Mouse (Mus musculus): ENCODE data around the gene Dcaf7. TPM values are rescaled to one million over a fixed set of nuclear protein-coding genes. Genes with fewer than 3 reads are reported as not detected.

Dcaf7 gene
- polyA plus RNA-seq (2014; fragmentation: Illumina TruSeq; extraction: RNeasy Lipid Tissue Mini Kit (QIAGEN cat#74804); ENCODE audit: low read depth, low replicate concordance), result 42.8 TPM

DNA sequence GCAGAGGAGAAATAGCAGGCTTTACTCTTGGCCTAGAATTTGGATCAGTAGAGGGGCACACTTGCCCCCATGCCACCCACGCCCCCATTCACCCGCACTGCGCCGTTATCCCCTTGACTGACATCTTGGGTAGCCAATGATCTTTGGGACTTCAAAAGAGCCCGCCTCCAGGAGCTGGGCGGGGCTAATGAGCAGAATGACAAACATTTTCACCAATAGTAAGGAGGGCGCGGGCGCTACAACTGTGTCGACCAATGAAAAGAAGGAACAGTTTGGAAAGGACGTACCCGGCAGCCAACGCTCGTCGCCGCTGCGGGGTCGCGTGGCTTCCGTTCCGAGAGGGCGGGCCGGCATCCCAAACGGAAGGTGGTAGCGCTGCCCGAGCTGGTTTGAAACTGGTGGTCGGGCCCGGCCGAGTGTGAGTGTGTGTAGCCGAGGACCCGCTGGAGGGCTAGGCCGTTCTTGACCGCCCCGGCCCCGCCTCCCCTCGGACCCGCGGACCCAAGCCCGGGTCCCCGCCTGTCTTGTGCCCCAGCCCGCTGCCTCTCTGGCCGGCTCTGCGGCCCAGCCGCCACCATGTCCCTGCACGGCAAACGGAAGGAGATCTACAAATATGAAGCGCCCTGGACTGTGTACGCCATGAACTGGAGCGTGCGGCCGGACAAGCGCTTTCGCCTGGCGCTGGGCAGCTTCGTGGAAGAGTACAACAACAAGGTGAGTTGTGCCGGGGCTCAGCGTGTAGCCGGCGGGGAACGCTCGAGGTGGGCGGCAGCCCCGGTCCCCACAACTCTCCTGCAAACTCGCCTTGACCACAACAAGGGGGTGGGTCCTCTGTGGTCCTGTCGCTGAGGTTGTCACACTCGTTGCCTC lies at the start of gene Dcaf7:
Gene Dcaf7, plus strand, starts transcription at position 325 of the 870 bp plus-strand sequence.

DNA sequence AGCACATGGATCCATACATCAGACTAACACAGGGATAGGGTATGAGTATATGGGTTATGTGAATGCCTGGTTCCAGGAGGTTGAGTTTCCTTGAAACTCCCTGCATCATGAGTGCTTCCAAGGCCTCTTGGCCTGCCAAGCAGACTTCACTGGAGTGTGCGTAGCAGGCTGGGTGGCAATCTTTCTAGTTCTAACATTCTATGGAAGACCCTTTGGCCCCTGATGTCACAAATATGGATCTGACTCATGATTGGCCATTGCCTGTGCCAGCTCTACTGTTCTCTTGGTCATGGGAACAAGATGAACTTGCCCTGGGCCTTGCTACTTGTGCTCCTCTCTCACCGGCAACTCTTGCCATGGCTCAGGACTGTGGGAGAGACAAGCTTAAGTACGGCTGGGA lies 42.3 kb upstream of the Dcaf7 start, which contains the start of gene Ace3:
Gene Ace3, plus strand, starts transcription at position 301 of the 400 bp plus-strand sequence.

DNA sequence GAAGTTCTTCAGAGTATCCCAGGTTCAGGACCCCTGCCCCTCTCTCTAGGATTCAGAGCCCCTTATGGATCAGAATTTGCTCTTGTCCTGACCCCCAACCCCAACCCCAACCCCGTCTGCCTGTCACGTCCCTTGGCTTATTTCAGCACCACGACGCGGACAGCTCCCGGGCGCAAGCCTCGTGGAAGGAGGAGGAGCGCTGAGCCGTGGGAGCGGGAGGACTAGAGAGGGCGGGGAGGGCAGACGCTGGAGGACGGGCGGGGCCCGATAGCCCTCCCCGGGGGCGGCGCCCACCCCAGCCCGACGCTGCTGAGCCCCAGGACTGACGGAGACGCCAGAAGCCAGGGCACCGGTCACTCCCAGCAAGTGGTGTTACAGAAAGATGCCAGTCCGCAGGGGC lies 28.9 kb upstream of the Dcaf7 start, which contains the start of gene Kcnh6:
Gene Kcnh6, plus strand, starts transcription at position 304 of the 400 bp plus-strand sequence.

DNA sequence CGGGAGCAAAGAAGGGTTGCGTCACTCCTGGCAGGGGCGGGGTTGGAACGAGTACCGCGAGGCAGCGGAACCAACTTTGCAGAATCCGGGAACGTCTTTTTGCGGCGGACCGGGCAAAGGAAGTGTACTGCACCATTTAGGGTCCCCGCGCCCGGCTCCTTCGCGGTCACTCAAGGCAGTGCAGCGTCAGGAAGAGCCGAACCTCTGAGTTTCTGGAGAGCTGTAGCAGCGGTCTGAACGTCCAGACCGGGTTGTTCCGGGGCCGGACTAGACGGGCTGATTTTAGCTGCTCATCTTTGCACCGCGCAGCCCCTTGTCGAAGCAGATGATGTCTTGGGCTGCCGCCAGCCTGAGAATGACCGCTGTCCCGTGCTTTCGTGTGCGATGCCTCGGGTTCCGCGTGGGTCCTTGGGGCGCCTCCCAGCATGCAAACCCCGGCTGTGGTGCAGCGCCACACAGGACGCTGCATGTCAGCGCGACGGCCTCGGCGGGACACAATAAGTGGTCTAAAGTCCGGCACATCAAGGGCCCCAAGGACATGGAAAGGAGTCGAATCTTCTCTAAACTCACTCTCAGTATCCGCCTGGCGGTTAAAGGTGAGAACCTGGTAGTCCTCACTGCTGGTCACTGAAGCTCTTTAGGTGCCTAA lies 29.4 kb downstream of the Dcaf7 start, which contains the start of gene Taco1:
Gene Taco1, plus strand, starts transcription at position 139 of the 649 bp plus-strand sequence.

DNA sequence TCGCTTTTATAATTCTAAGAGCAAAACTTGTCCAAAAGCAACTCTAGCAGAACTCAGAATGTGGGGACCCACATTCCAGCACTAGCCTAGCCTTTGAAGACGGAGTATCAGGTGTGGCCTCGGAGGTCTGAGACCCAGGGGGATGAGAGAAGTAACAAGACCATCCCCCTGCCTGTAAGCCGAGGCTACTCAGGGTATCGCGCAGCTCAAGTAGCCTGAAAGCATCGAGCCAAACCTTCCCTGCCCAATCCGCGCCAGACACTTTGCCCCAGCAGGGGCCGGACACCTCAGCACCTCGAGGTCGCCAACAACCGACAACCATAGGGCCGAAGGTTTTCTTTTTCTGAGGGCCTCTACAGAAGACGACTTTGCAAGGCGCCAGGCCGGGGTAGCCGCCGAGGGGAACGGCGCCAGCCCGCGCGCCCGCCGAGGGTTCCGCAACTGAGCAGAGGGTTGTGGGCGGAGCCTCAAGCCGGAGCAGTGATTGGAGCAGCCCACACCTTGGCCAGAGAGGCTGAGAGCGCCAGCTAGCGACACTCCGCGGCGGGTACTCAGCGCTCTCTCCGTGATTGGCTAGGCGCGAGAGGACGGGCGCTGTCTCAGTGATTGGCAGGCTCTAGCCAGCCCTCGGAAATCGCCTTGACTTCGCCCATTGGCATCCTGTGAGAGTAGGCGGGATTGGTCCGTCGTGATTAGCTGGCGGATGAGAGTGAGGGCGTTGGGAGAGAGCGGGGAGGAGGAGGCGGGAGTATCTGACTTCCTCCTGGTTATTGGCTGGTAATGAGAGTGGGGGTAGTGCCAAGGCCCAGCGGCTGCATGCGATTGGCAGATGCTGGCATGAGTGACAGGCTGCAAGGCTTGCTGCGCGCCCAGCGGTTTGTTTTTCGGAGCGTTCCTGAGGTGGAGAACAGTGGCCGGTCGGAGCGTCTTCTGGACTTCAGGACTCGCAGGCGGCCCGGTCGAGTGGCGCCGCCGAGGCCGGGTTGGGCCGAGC lies 47.3 kb downstream of the Dcaf7 start, which contains the start of gene Map3k3:
Gene Map3k3, plus strand, starts transcription at position 906 of the 994 bp plus-strand sequence.

Other genes starting within 250 kb of the Dcaf7 start
- 486 TPM for gene Cyb561, start 83.5 kb upstream of the Dcaf7 start, polyA plus RNA-seq (2014; fragmentation: Illumina TruSeq; extraction: RNeasy Lipid Tissue Mini Kit (QIAGEN cat#74804); ENCODE audit: low read depth, low replicate concordance)
- gene Ace, start 68.9 kb upstream of the Dcaf7 start, polyA plus RNA-seq (2014; fragmentation: Illumina TruSeq; extraction: RNeasy Lipid Tissue Mini Kit (QIAGEN cat#74804); ENCODE audit: low read depth, low replicate concordance), result 305 TPM
- 1.2 TPM for gene Ace3, start 42.2 kb upstream of the Dcaf7 start, polyA plus RNA-seq (2014; fragmentation: Illumina TruSeq; extraction: RNeasy Lipid Tissue Mini Kit (QIAGEN cat#74804); ENCODE audit: low read depth, low replicate concordance)
- gene Kcnh6, start 28.7 kb upstream of the Dcaf7 start, polyA plus RNA-seq (2014; fragmentation: Illumina TruSeq; extraction: RNeasy Lipid Tissue Mini Kit (QIAGEN cat#74804); ENCODE audit: low read depth, low replicate concordance), result 0.15 TPM
- gene Taco1, start 29.2 kb downstream of the Dcaf7 start, polyA plus RNA-seq (2014; fragmentation: Illumina TruSeq; extraction: RNeasy Lipid Tissue Mini Kit (QIAGEN cat#74804); ENCODE audit: low read depth, low replicate concordance), result 12.3 TPM
- gene Map3k3, start 47.7 kb downstream of the Dcaf7 start, polyA plus RNA-seq (2014; fragmentation: Illumina TruSeq; extraction: RNeasy Lipid Tissue Mini Kit (QIAGEN cat#74804); ENCODE audit: low read depth, low replicate concordance), result 39.8 TPM
- gene Gm10840, start 124.0 kb downstream of the Dcaf7 start, polyA plus RNA-seq (2014; fragmentation: Illumina TruSeq; extraction: RNeasy Lipid Tissue Mini Kit (QIAGEN cat#74804); ENCODE audit: low read depth, low replicate concordance), result 4.8 TPM
- 43.2 TPM for gene Limd2, start 124.0 kb downstream of the Dcaf7 start, polyA plus RNA-seq (2014; fragmentation: Illumina TruSeq; extraction: RNeasy Lipid Tissue Mini Kit (QIAGEN cat#74804); ENCODE audit: low read depth, low replicate concordance)
- gene Strada, start 165.3 kb downstream of the Dcaf7 start, polyA plus RNA-seq (2014; fragmentation: Illumina TruSeq; extraction: RNeasy Lipid Tissue Mini Kit (QIAGEN cat#74804); ENCODE audit: low read depth, low replicate concordance), result 21.7 TPM
- gene Ccdc47, start 179.5 kb downstream of the Dcaf7 start, polyA plus RNA-seq (2014; fragmentation: Illumina TruSeq; extraction: RNeasy Lipid Tissue Mini Kit (QIAGEN cat#74804); ENCODE audit: low read depth, low replicate concordance), result 76.2 TPM
- 43.4 TPM for gene Ddx42, start 180.1 kb downstream of the Dcaf7 start, polyA plus RNA-seq (2014; fragmentation: Illumina TruSeq; extraction: RNeasy Lipid Tissue Mini Kit (QIAGEN cat#74804); ENCODE audit: low read depth, low replicate concordance)
- 37.5 TPM for gene Ftsj3, start 219.2 kb downstream of the Dcaf7 start, polyA plus RNA-seq (2014; fragmentation: Illumina TruSeq; extraction: RNeasy Lipid Tissue Mini Kit (QIAGEN cat#74804); ENCODE audit: low read depth, low replicate concordance)
- gene Psmc5, start 219.3 kb downstream of the Dcaf7 start, polyA plus RNA-seq (2014; fragmentation: Illumina TruSeq; extraction: RNeasy Lipid Tissue Mini Kit (QIAGEN cat#74804); ENCODE audit: low read depth, low replicate concordance), result 123 TPM
- gene Smarcd2, start 236.1 kb downstream of the Dcaf7 start, polyA plus RNA-seq (2014; fragmentation: Illumina TruSeq; extraction: RNeasy Lipid Tissue Mini Kit (QIAGEN cat#74804); ENCODE audit: low read depth, low replicate concordance), result 55.6 TPM
- gene Tcam1, start 239.8 kb downstream of the Dcaf7 start, polyA plus RNA-seq (2014; fragmentation: Illumina TruSeq; extraction: RNeasy Lipid Tissue Mini Kit (QIAGEN cat#74804); ENCODE audit: low read depth, low replicate concordance), result 2.4 TPM

Measured in adipose tissue, adult 10 weeks (tissue).